In genomic region chr1:133076681-133077514, GRCm38 (mm10) we compare ENCODE assay signal across 8 mouse cellular contexts. TPM values are rescaled to one million over a fixed set of nuclear protein-coding genes. Genes with fewer than 3 reads are reported as not detected.
DNase-seq lines count a peak whose midpoint lies in the region; ATAC-seq and TF ChIP-seq lines count a peak whose summit lies in the region.

No protein-coding gene starts in this region.

- H3K27ac ChIP-seq in heart, adult 2 months = peak overlapping the region; percentile 94
- no peak overlapping the region; the same call in 1 of the 2 replicates for H3K27ac ChIP-seq in limb, embryonic 14.5 days (replicated peaks; ENCODE audit: low read depth, low read length)
- peak overlapping the region; percentile 86 for H3K27ac ChIP-seq in stomach, embryonic 15.5 days

- no peaks in the 10 kb centered on the region for H3K79me2 ChIP-seq in heart, adult 2 months (replicated peaks; ENCODE audit: control insufficient read depth, insufficient read depth, low read length)

- peak; percentile 60; the same call in 1 of the 2 replicates for TF ChIP-seq EP300 in heart, adult 2 months (IDR thresholded peaks at IDR 0.05; ENCODE audit: insufficient read depth, low read depth, low read length)

- no peak for TF ChIP-seq CTCF in heart, adult 2 months (IDR thresholded peaks at IDR 0.05)

- H3K4me3 ChIP-seq in heart, adult 2 months = no peak overlapping the region
- H3K4me3 ChIP-seq in limb, embryonic 14.5 days (replicated peaks; ENCODE audit: low read length) = no peak overlapping the region
- no peak overlapping the region for H3K4me3 ChIP-seq in stomach, embryonic 15.5 days (replicated peaks)

- H3K9ac ChIP-seq in heart, adult 2 months (ENCODE audit: low read depth, low read length) = 0 out of 2 replicates have a peak overlapping the region, but pooled peaks have one; percentile 21
- no peak overlapping the region for H3K9ac ChIP-seq in limb, embryonic 14.5 days (ENCODE audit: low read depth, low read length, severe bottlenecking)
- H3K9ac ChIP-seq in stomach, embryonic 15.5 days = no peak overlapping the region

- ATAC-seq in limb, embryonic 14.5 days (ENCODE audit: low FRiP score, low read depth) = peak; percentile 42; the same call in 1 of the 2 replicates
- ATAC-seq in stomach, embryonic 15.5 days (ENCODE audit: insufficient read depth, low FRiP score, low read depth) = peak; percentile 79

- no peaks in the 10 kb centered on the region for H3K9me3 ChIP-seq in limb, embryonic 14.5 days (ENCODE audit: control insufficient read depth, low read length)
- H3K9me3 ChIP-seq in stomach, embryonic 15.5 days = no peaks in the 10 kb centered on the region

- no peak for TF ChIP-seq POLR2A in heart, adult 2 months (IDR thresholded peaks at IDR 0.05; ENCODE audit: insufficient read depth, low read depth, low read length)
- TF ChIP-seq POLR2A in limb, embryonic 14.5 days (IDR thresholded peaks at IDR 0.05; ENCODE audit: borderline replicate concordance, extremely low read depth, insufficient read depth, insufficient read length) = no peak

- WGBS in heart, adult 2 months = 38% methylated on average over 20 of the region's 20 CpGs
- WGBS in limb, embryonic 14.5 days = 42% methylated on average over 20 of the region's 20 CpGs
- 29% methylated on average over 20 of the region's 20 CpGs for WGBS in stomach, embryonic 15.5 days

- no peak overlapping the region for H3K4me2 ChIP-seq in limb, embryonic 14.5 days (replicated peaks; ENCODE audit: low read depth, low read length, severe bottlenecking)
- H3K4me2 ChIP-seq in stomach, embryonic 15.5 days = no peak overlapping the region

- peaks cover 24% of the 10 kb centered on the region for H3K36me3 ChIP-seq in heart, adult 2 months (ENCODE audit: control insufficient read depth, insufficient read depth, low read length)
- peaks cover 13% of the 10 kb centered on the region for H3K36me3 ChIP-seq in limb, embryonic 14.5 days (ENCODE audit: control insufficient read depth, insufficient read depth, low read length)
- H3K36me3 ChIP-seq in stomach, embryonic 15.5 days = peaks cover 11% of the 10 kb centered on the region; the same call in 1 of the 2 replicates

- intact Hi-C loops in heart, adult 2 months (cut with DNase I) = no loop called here
- intact Hi-C loops in left cerebral cortex, postnatal 10 days (cut with DNase I) = no loop called here

- H3K27me3 ChIP-seq in heart, adult 2 months (ENCODE audit: control insufficient read depth, insufficient read depth, low read length) = no peaks in the 10 kb centered on the region
- no peaks in the 10 kb centered on the region for H3K27me3 ChIP-seq in limb, embryonic 14.5 days (ENCODE audit: control insufficient read depth, insufficient read depth, low read length)
- H3K27me3 ChIP-seq in stomach, embryonic 15.5 days (replicated peaks) = no peaks in the 10 kb centered on the region

- DNase-seq in ovary, adult 18-20 months (ENCODE audit: low spot score) = peak; percentile 44
- DNase-seq in ovary, postnatal 36 days (ENCODE audit: low spot score) = no peak
- peak; percentile 55 to 72 for DNase-seq in heart, adult 2 months
- peak; percentile 12 for DNase-seq in limb, embryonic 14.5 days (ENCODE audit: low spot score)
- no peak for DNase-seq in left cerebral cortex, adult 9 months (ENCODE audit: low spot score in 2 of 2)
- DNase-seq in left cerebral cortex, postnatal 10 days (ENCODE audit: extremely low spot score in 1 of 2, low spot score in 2 of 2) = no peak
- no peak for DNase-seq in urinary bladder, postnatal 25 days (ENCODE audit: low spot score)

- peaks cover 35% of the 10 kb centered on the region for H3K4me1 ChIP-seq in heart, adult 2 months (ENCODE audit: control insufficient read depth, insufficient read depth, low read length)
- 0 out of 2 replicates have a peak, but pooled peaks cover 13% of the 10 kb centered on the region for H3K4me1 ChIP-seq in limb, embryonic 14.5 days (ENCODE audit: control insufficient read depth, insufficient read depth, low read length)
- peaks cover 24% of the 10 kb centered on the region for H3K4me1 ChIP-seq in stomach, embryonic 15.5 days

RNA-seq across cellular contexts. Expression of gene Pik3c2b, which starts 31.4 kb away (rescaled TPM):
- 10 to 100 TPM; 14.6 to 19.4 TPM for total RNA-seq in heart, adult 2 months (2021)
- 19.9 and 22.0 TPM in 2 replicates for polyA plus RNA-seq in heart, adult 2 months (2012; rRNA removed)
- polyA plus RNA-seq in limb, embryonic 14.5 days (2012; rRNA removed) = 10.7 and 13.5 TPM in 2 replicates
- polyA plus RNA-seq in limb, embryonic 14.5 days (2014; fragmentation: Nextera tagmentation; extraction: Ambion mirVana) = 8.1 and 8.4 TPM in 2 replicates
- 8.3 and 10.7 TPM in 2 replicates for polyA plus RNA-seq in stomach, embryonic 15.5 days (2015; fragmentation: Nextera tagmentation; extraction: Ambion mirVana)
- total RNA-seq in left cerebral cortex, postnatal 10 days (2021) = 10 to 100 TPM; 27.3 to 28.6 TPM

RNA-seq across cellular contexts. Expression of gene Mdm4, which starts 46.5 kb away (rescaled TPM):
- total RNA-seq in heart, adult 2 months (2021) = 10 to 100 TPM; 23.7 to 25.9 TPM
- 22.9 and 43.2 TPM in 2 replicates for polyA plus RNA-seq in heart, adult 2 months (2012; rRNA removed)
- polyA plus RNA-seq in limb, embryonic 14.5 days (2012; rRNA removed) = 132 and 144 TPM in 2 replicates
- polyA plus RNA-seq in limb, embryonic 14.5 days (2014; fragmentation: Nextera tagmentation; extraction: Ambion mirVana) = 45.6 and 50.2 TPM in 2 replicates
- 33.3 and 34.9 TPM in 2 replicates for polyA plus RNA-seq in stomach, embryonic 15.5 days (2015; fragmentation: Nextera tagmentation; extraction: Ambion mirVana)
- total RNA-seq in left cerebral cortex, postnatal 10 days (2021) = 10 to 100 TPM; 78.7 to 82.2 TPM

RNA-seq across cellular contexts. Expression of gene Ppp1r15b, which starts 54.0 kb away (rescaled TPM):
- total RNA-seq in heart, adult 2 months (2021) = 10 to 100 TPM; 21.5 to 22.8 TPM
- 8.6 and 12.8 TPM in 2 replicates for polyA plus RNA-seq in heart, adult 2 months (2012; rRNA removed)
- 29.9 and 31.0 TPM in 2 replicates for polyA plus RNA-seq in limb, embryonic 14.5 days (2012; rRNA removed)
- 38.5 and 40.0 TPM in 2 replicates for polyA plus RNA-seq in limb, embryonic 14.5 days (2014; fragmentation: Nextera tagmentation; extraction: Ambion mirVana)
- 39.3 and 47.8 TPM in 2 replicates for polyA plus RNA-seq in stomach, embryonic 15.5 days (2015; fragmentation: Nextera tagmentation; extraction: Ambion mirVana)
- 10 to 100 TPM; 43.6 to 44.1 TPM for total RNA-seq in left cerebral cortex, postnatal 10 days (2021)

Comparison
In these comparisons a context has a peak if more than half of its experiments do, and no peak if none do; other contexts are left out.
1. DNase-seq: peak in ovary, adult 18-20 months (single experiment), heart, adult 2 months (2 of 2) and limb, embryonic 14.5 days (single experiment); none in ovary, postnatal 36 days (single experiment), left cerebral cortex, adult 9 months (0 of 2), left cerebral cortex, postnatal 10 days (0 of 2) and urinary bladder, postnatal 25 days (single experiment).